Mouse (Mus musculus): ENCODE results near the gene 1700001O22Rik.
A peak's percentile ranks its signal among the peaks of the same experiment; 100 is the strongest.

The 1700001O22Rik gene

GRCm38 (mm10) chr2:30816383-30816782 lies 12.9 kb upstream of the 1700001O22Rik start:
- DNase-seq (ENCODE audit: low spot score in 2 of 2), result no peak

GRCm38 (mm10) chr2:30810573-30810972 lies 7.1 kb upstream of the 1700001O22Rik start:
- DNase-seq (ENCODE audit: low spot score in 2 of 2), result no peak

GRCm38 (mm10) chr2:30809503-30809902 lies 6.0 kb upstream of the 1700001O22Rik start:
- DNase-seq (ENCODE audit: low spot score in 2 of 2), result no peak

GRCm38 (mm10) chr2:30808296-30808655 lies 4.8 kb upstream of the 1700001O22Rik start:
- no peak for DNase-seq (ENCODE audit: low spot score in 2 of 2)

GRCm38 (mm10) chr2:30807648-30808295 lies 4.3 kb upstream of the 1700001O22Rik start, which contains the start of gene Ntmt1:
Gene Ntmt1, plus strand, starts transcription at chr2:30807826.
- peak; percentile 99 to 100 for DNase-seq (ENCODE audit: low spot score in 2 of 2)

- DNase-seq (ENCODE audit: low spot score in 2 of 2), result no peak
Measured at GRCm38 (mm10) chr2:30807147-30807647, 3.7 kb upstream of the 1700001O22Rik start.

GRCm38 (mm10) chr2:30805983-30806382 lies 2.5 kb upstream of the 1700001O22Rik start:
- no peak for DNase-seq (ENCODE audit: low spot score in 2 of 2)

- DNase-seq (ENCODE audit: low spot score in 2 of 2), result no peak
Measured at GRCm38 (mm10) chr2:30801067-30801852, 2.2 kb downstream of the 1700001O22Rik start.

- no peak for DNase-seq (ENCODE audit: low spot score in 2 of 2)
Measured at GRCm38 (mm10) chr2:30800671-30801066, 2.8 kb downstream of the 1700001O22Rik start.

- DNase-seq (ENCODE audit: low spot score in 2 of 2), result no peak
Measured at GRCm38 (mm10) chr2:30799456-30799855, 4.0 kb downstream of the 1700001O22Rik start.

GRCm38 (mm10) chr2:30796382-30796781 lies 7.1 kb downstream of the 1700001O22Rik start:
- DNase-seq (ENCODE audit: low spot score in 2 of 2), result peak; percentile 65 to 73

- no peak for DNase-seq (ENCODE audit: low spot score in 2 of 2)
Measured at GRCm38 (mm10) chr2:30795889-30796275, 7.6 kb downstream of the 1700001O22Rik start.

GRCm38 (mm10) chr2:30795271-30795888 lies 8.1 kb downstream of the 1700001O22Rik start:
- no peak for DNase-seq (ENCODE audit: low spot score in 2 of 2)

GRCm38 (mm10) chr2:30794179-30795108 lies 9.0 kb downstream of the 1700001O22Rik start:
- peak; percentile 95 to 98 for DNase-seq (ENCODE audit: low spot score in 2 of 2)

GRCm38 (mm10) chr2:30792061-30792460 lies 11.4 kb downstream of the 1700001O22Rik start:
- no peak for DNase-seq (ENCODE audit: low spot score in 2 of 2)

- DNase-seq (ENCODE audit: low spot score in 2 of 2), result no peak
Measured at GRCm38 (mm10) chr2:30787466-30787865, 16.0 kb downstream of the 1700001O22Rik start.

GRCm38 (mm10) chr2:30784078-30784994 lies 19.1 kb downstream of the 1700001O22Rik start:
- DNase-seq (ENCODE audit: low spot score in 2 of 2), result no peak

GRCm38 (mm10) chr2:30783346-30783745 lies 20.1 kb downstream of the 1700001O22Rik start:
- DNase-seq (ENCODE audit: low spot score in 2 of 2), result peak in 1 of 2 experiments; percentile 72

GRCm38 (mm10) chr2:30782312-30783290 lies 20.9 kb downstream of the 1700001O22Rik start:
- DNase-seq (ENCODE audit: low spot score in 2 of 2), result no peak

Measured in urinary bladder, postnatal 36 days (tissue).